Mouse (Mus musculus) CH12.LX (cell line): ENCODE results near the gene Rps11.

Source experiments
- CTCF ChIP-seq, 2 experiments: IDR thresholded peaks in 1 of 2; conservative IDR thresholded peaks in 1 of 2; 2 replicates each; pipeline ENCODE4 v1.5.1; 2011 to 2012; ENCODE audit warnings: low read depth in 2 of 2, low read length in 2 of 2, improper control_type of control experiment in 1 of 2, inconsistent platforms in 1 of 2, mild to moderate bottlenecking in 1 of 2, moderate library complexity in 1 of 2
- ETS1 ChIP-seq: conservative IDR thresholded peaks from 2 replicates; pipeline ENCODE4 v1.6.1; 2012; ENCODE audit warnings: low read depth, mild to moderate bottlenecking, inconsistent platforms, low read length, improper control_type of control experiment, moderate library complexity
- KAT2A ChIP-seq: IDR thresholded peaks from 2 replicates; pipeline ENCODE4 v1.6.1; 2012; ENCODE audit warnings: low read length, improper control_type of control experiment, inconsistent platforms; ENCODE audit not compliant: insufficient replicate concordance
- MAFK ChIP-seq: IDR thresholded peaks from 2 replicates; pipeline ENCODE4 v1.6.1; 2011; ENCODE audit warnings: low read length, improper control_type of control experiment; ENCODE audit not compliant: insufficient replicate concordance
- NELFE ChIP-seq: IDR thresholded peaks from 2 replicates; pipeline ENCODE4 v1.6.1; 2011; ENCODE audit warnings: low read depth, low read length, improper control_type of control experiment
- RAD21 ChIP-seq: IDR thresholded peaks from 2 replicates; pipeline ENCODE4 v1.6.1; 2011; ENCODE audit warnings: low read depth, mild to moderate bottlenecking, low read length, improper control_type of control experiment, moderate library complexity
- SMC3 ChIP-seq: IDR thresholded peaks from 2 replicates; pipeline ENCODE4 v1.6.1; 2011; ENCODE audit warnings: low read depth, low read length, improper control_type of control experiment
- ZMIZ1 ChIP-seq: IDR thresholded peaks from 2 replicates; pipeline ENCODE4 v1.6.1; 2012; ENCODE audit warnings: low read depth, mild to moderate bottlenecking, inconsistent platforms, low read length, improper control_type of control experiment
- ZNF384 ChIP-seq: IDR thresholded peaks from 2 replicates; pipeline ENCODE4 v1.6.1; 2012; ENCODE audit warnings: low read depth, low read length, improper control_type of control experiment, inconsistent platforms

DNA sequence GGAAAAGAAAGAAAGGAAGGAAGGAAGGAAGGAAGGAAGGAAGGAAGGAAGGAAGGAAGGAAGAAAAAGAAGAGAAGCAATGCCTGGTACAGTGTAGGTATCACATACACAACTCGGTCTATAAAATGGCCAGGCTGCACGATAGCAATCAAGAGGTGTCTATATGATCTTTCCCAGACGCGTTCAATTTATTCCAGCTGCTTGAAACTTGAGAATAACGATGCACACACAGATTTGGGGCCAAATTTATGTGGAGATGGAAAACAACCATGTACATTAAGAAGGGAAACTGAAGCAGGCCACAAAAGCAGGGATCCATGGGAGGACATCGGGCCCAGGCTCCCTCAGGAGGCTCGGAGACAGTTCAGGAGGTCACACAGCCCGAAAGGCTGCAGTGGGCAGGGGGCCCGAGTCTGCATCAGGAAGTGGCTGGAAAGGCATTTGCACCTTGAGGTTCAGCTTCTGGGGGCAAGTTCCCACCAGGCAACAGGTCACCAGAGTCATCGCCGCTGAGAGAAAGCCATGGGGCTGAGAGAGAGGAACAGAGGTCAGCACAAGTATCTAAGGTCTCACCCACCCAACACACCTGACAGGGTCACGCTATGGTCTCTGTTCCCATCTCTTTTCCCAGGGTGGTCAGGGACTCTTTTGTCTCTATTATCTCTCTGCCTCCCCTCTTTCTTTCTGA lies 31.3 kb downstream of the Rps11 start:
- TF ChIP-seq MAFK (no peak), KAT2A (no peak), ZMIZ1 (no peak), CTCF (conservative IDR thresholded peaks at IDR 0.05 in 1 of 2, IDR thresholded peaks at IDR 0.05 in 1 of 2; ENCODE audit: low read depth in 2 of 2, low read length in 2 of 2) (no peak), SMC3 (no peak), ETS1 (no peak), ZNF384 (no peak), NELFE (no peak), RAD21 (no peak)
